Mouse (Mus musculus): ENCODE measurements around the gene Fbxl13. TPM values are rescaled to one million over a fixed set of nuclear protein-coding genes. Genes with fewer than 3 reads are reported as not detected.

Fbxl13 gene
- polyA plus RNA-seq (2012; rRNA removed) (0.08 and 0.14 TPM in 2 replicates), polyA plus RNA-seq (2014; fragmentation: Nextera tagmentation; extraction: Ambion mirVana) (0.05 and 0.24 TPM in 2 replicates)

GRCm38 (mm10) chr5:21645439-21646132, at the start of gene Fbxl13, which contains the start of gene Armc10:
Gene Fbxl13 (minus strand): TSS chr5:21645634.
Gene Armc10 (plus strand): TSS chr5:21645813.
- DNase-seq (ENCODE audit: low read depth in 3 of 3, low spot score in 3 of 3) = peak; percentile 73 to 77 (median 74)
- no peaks in the 10 kb centered on the region for H3K9me3 ChIP-seq (ENCODE audit: control insufficient read depth, low read length)
- H3K4me1 ChIP-seq (replicated peaks; ENCODE audit: control insufficient read depth in 2 of 2, insufficient read depth in 2 of 2, low read length in 1 of 2) = peaks cover 11 to 13% of the 10 kb centered on the region in 2 experiments
- peak; percentile 11 for TF ChIP-seq CTCF (IDR thresholded peaks at IDR 0.05; ENCODE audit: low read depth)
- no peak for TF ChIP-seq EP300 (IDR thresholded peaks at IDR 0.05; ENCODE audit: low read depth)
- peak within 1 kb of the TSS; percentile 81 for H3K9ac ChIP-seq (replicated peaks)
- ATAC-seq (ENCODE audit: insufficient read depth) = peak; percentile 95
- no peaks in the 10 kb centered on the region; the same call in none of the 2 replicates for H3K36me3 ChIP-seq (replicated peaks; ENCODE audit: control insufficient read depth, insufficient read depth, low read depth)
- H3K27me3 ChIP-seq (ENCODE audit: control insufficient read depth, insufficient read depth, low read length) = no peaks in the 10 kb centered on the region; the same call in 1 of the 2 replicates
- 1% methylated on average over 40 of the region's 40 CpGs for WGBS (ENCODE audit: insufficient replicate concordance)
- H3K4me3 ChIP-seq (ENCODE audit: insufficient read depth in 1 of 2, low read depth in 2 of 2, low read length in 2 of 2) = peak within 1 kb of the TSS; percentile 78 to 82
- H3K27ac ChIP-seq = peak within 1 kb of the TSS; percentile 52
- H3K4me2 ChIP-seq (ENCODE audit: low read depth) = peak within 1 kb of the TSS; percentile 83

GRCm38 (mm10) chr5:21694854-21695490, 49.5 kb upstream of the Fbxl13 start:
- H3K27me3 ChIP-seq (ENCODE audit: control insufficient read depth, insufficient read depth, low read length) = no peaks in the 10 kb centered on the region
- no peak overlapping the region for H3K4me3 ChIP-seq (ENCODE audit: insufficient read depth in 1 of 2, low read depth in 2 of 2, low read length in 2 of 2)
- DNase-seq (ENCODE audit: low read depth in 3 of 3, low spot score in 3 of 3) (no peak), ATAC-seq (ENCODE audit: insufficient read depth) (no peak)
- no peaks in the 10 kb centered on the region for H3K36me3 ChIP-seq (replicated peaks; ENCODE audit: control insufficient read depth, insufficient read depth, low read depth)
- H3K4me1 ChIP-seq (replicated peaks; ENCODE audit: control insufficient read depth in 2 of 2, insufficient read depth in 2 of 2, low read length in 1 of 2) = peaks cover 0 to 2% of the 10 kb centered on the region in 2 experiments; a peak in 1 of 4 replicates
- H3K4me2 ChIP-seq (ENCODE audit: low read depth) = no peak overlapping the region
- H3K27ac ChIP-seq = no peak overlapping the region
- no peak overlapping the region for H3K9ac ChIP-seq (replicated peaks)
- 30% methylated on average over 3 of the region's 3 CpGs for WGBS (ENCODE audit: insufficient replicate concordance)
- no peaks in the 10 kb centered on the region for H3K9me3 ChIP-seq (ENCODE audit: control insufficient read depth, low read length)
- TF ChIP-seq EP300 (IDR thresholded peaks at IDR 0.05; ENCODE audit: low read depth) = no peak
- TF ChIP-seq CTCF (IDR thresholded peaks at IDR 0.05; ENCODE audit: low read depth) = no peak

- Histone ChIP-seq H3K4me3 (ENCODE audit: insufficient read depth in 1 of 2, low read depth in 2 of 2, low read length in 2 of 2) (no peak overlapping the region), H3K4me2 (ENCODE audit: low read depth) (no peak overlapping the region), H3K27ac (no peak overlapping the region), H3K9me3 (ENCODE audit: control insufficient read depth, low read length) (no peaks in the 10 kb centered on the region), H3K27me3 (ENCODE audit: control insufficient read depth, insufficient read depth, low read length) (no peaks in the 10 kb centered on the region), H3K4me1 (replicated peaks; ENCODE audit: control insufficient read depth in 2 of 2, insufficient read depth in 2 of 2, low read length in 1 of 2) (peaks cover 0 to 2% of the 10 kb centered on the region in 2 experiments; a peak in 1 of 4 replicates), H3K36me3 (replicated peaks; ENCODE audit: control insufficient read depth, insufficient read depth, low read depth) (no peaks in the 10 kb centered on the region), H3K9ac (replicated peaks) (no peak overlapping the region)
- ATAC-seq (ENCODE audit: insufficient read depth) (no peak), DNase-seq (ENCODE audit: low read depth in 3 of 3, low spot score in 3 of 3) (no peak)
- WGBS (ENCODE audit: insufficient replicate concordance) = 37% methylated on average over 3 of the region's 3 CpGs
- TF ChIP-seq CTCF (IDR thresholded peaks at IDR 0.05; ENCODE audit: low read depth) (no peak), EP300 (IDR thresholded peaks at IDR 0.05; ENCODE audit: low read depth) (no peak)
These were observed 48.0 kb upstream of the Fbxl13 start for GRCm38 (mm10) chr5:21693372-21693870.

- no peak for ATAC-seq (ENCODE audit: insufficient read depth)
- whole genome bisulfite sequencing (ENCODE audit: insufficient replicate concordance) = 70% methylated on average over 5 of the region's 5 CpGs
These were observed 46.8 kb upstream of the Fbxl13 start for GRCm38 (mm10) chr5:21692230-21692629.

GRCm38 (mm10) chr5:21687042-21687441, 41.6 kb upstream of the Fbxl13 start:
- no peak overlapping the region for H3K27ac ChIP-seq
- no peak for ATAC-seq (ENCODE audit: insufficient read depth)
- H3K9me3 ChIP-seq (ENCODE audit: control insufficient read depth, low read length) = no peaks in the 10 kb centered on the region
- TF ChIP-seq EP300 (IDR thresholded peaks at IDR 0.05; ENCODE audit: low read depth) = no peak
- no peak for TF ChIP-seq CTCF (IDR thresholded peaks at IDR 0.05; ENCODE audit: low read depth)
- no peak for DNase-seq (ENCODE audit: low read depth in 3 of 3, low spot score in 3 of 3)
- H3K27me3 ChIP-seq (ENCODE audit: control insufficient read depth, insufficient read depth, low read length) = no peaks in the 10 kb centered on the region
- WGBS (ENCODE audit: insufficient replicate concordance) = 26% methylated on average over 4 of the region's 4 CpGs
- no peak overlapping the region for H3K9ac ChIP-seq (replicated peaks)
- peaks cover 0 to 3% of the 10 kb centered on the region in 2 experiments; a peak in 1 of 4 replicates for H3K4me1 ChIP-seq (replicated peaks; ENCODE audit: control insufficient read depth in 2 of 2, insufficient read depth in 2 of 2, low read length in 1 of 2)
- H3K4me3 ChIP-seq (ENCODE audit: insufficient read depth in 1 of 2, low read depth in 2 of 2, low read length in 2 of 2) = no peak overlapping the region
- H3K36me3 ChIP-seq (replicated peaks; ENCODE audit: control insufficient read depth, insufficient read depth, low read depth) = no peaks in the 10 kb centered on the region
- no peak overlapping the region for H3K4me2 ChIP-seq (ENCODE audit: low read depth)

More at GRCm38 (mm10) chr5:21692230-21692629, 46.8 kb upstream of the Fbxl13 start:
- TF ChIP-seq CTCF (IDR thresholded peaks at IDR 0.05; ENCODE audit: low read depth) = no peak
- TF ChIP-seq EP300 (IDR thresholded peaks at IDR 0.05; ENCODE audit: low read depth) = no peak
- Histone ChIP-seq H3K36me3 (replicated peaks; ENCODE audit: control insufficient read depth, insufficient read depth, low read depth) (no peaks in the 10 kb centered on the region), H3K9me3 (ENCODE audit: control insufficient read depth, low read length) (no peaks in the 10 kb centered on the region), H3K9ac (replicated peaks) (no peak overlapping the region), H3K27me3 (ENCODE audit: control insufficient read depth, insufficient read depth, low read length) (no peaks in the 10 kb centered on the region), H3K4me2 (ENCODE audit: low read depth) (no peak overlapping the region), H3K4me1 (replicated peaks; ENCODE audit: control insufficient read depth in 2 of 2, insufficient read depth in 2 of 2, low read length in 1 of 2) (peaks cover 0 to 2% of the 10 kb centered on the region in 2 experiments; a peak in 1 of 4 replicates), H3K4me3 (ENCODE audit: insufficient read depth in 1 of 2, low read depth in 2 of 2, low read length in 2 of 2) (no peak overlapping the region), H3K27ac (no peak overlapping the region)
- DNase-seq (ENCODE audit: low read depth in 3 of 3, low spot score in 3 of 3) = no peak

All from liver, embryonic 14.5 days (tissue).